Mouse (Mus musculus): ENCODE data around the gene Syt6. TPM values are rescaled to one million over a fixed set of nuclear protein-coding genes. Genes with fewer than 3 reads are reported as not detected.

Syt6 gene
- not detected for total RNA-seq (2022)

DNA sequence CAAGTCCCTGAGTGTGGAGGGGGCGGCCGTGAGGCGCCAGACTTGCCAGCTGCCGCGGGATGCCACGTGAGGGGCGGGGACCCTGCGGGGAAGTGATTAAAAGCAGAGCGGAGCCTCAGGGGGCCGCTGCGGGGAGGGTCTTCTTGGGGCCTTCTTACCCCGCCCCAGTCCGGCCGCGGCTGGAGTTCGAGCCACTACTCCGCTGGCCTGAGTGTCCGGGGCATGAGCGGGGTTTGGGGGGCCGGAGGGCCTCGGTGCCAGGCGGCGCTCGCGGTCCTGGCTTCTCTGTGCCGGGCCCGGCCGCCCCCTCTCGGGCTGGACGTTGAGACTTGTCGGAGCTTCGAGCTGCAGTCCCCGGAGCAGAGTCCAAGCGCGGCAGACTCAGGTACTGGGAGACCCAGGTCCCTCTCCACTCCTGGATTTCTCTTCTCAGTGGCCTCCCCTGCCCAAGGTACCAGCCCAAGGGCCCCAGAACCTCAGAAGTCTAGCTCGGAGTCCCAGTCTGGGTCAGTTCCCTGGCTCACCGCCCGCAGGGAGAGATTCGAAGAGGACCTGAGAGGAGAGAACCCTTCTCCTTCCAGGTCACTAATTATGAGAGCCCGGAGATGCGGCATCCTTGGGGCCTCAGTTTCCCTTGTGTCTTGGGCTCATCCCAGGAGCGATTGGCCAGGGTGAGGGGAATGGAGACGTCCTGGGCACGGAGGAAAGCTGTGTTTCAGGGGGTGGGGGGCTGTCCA is at the start of gene Syt6:
TSS of gene Syt6 (plus strand) at position 76 of the 737 bp plus-strand sequence.
- DNase-seq: no peak

DNA sequence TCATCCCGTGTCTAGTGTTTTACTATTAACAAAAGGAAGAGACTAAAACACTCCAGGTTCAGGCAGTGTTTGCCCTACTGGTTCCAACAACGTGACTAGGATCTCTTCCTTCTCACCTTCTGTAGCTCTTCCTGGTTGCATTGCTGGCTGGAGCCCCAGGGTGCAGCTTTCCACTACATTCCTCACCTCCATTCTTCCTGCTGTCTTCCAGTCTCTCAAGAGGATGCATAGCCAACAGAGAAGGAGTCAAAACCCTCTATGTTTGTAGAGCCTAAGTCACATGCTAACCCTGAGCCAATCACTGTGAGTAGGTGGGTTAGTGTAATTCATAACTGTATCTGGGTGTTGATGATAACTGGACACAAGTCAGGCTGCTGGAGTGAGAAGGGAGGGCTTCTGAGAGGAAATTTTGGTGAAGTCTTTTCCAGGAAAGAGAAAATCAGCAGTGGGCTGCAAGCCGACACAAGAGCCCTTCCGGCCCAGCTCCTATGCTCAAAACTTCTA is 48.8 kb upstream of the Syt6 start:
- DNase-seq: no peak

DNA sequence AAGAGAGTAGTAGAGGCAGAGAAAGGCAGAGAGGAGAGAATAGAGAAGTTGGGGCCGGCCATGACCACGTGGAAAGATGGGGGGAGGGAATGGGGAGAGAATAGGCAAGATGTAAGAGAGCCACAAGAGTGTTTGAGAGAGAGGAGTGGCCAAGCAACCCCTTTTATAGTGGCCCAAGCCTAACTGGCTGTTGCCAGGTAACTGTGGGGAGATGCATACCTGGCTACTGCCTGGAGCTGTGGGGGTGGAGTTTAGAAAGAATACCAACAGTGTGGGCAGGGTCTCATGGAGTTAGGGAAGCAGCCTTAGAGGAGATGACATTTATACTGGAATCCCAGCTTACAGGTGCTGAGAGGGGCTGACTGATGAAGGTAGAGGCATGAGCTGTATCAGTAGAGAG is 48.2 kb upstream of the Syt6 start:
- DNase-seq: no peak

DNA sequence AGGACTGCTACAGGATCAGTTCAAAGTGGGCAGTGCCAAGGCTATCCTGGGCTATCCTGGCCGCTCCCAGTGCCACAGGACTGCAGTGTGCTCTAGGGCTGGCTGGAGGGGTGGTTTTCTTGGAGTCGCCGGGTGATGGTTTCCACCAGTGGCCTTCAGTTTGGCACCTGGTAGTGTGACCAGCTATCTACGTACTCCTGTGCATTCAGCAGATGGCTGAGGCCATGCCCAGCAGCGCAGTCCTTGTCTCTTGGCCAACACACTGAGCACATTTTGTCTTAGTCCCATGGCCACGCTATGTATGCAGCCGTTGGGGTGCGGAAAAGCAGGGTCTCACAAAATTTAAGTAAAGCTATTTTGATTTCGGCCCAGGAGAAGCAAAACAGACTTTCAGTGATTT is 41.0 kb upstream of the Syt6 start:
- no peak for DNase-seq

DNA sequence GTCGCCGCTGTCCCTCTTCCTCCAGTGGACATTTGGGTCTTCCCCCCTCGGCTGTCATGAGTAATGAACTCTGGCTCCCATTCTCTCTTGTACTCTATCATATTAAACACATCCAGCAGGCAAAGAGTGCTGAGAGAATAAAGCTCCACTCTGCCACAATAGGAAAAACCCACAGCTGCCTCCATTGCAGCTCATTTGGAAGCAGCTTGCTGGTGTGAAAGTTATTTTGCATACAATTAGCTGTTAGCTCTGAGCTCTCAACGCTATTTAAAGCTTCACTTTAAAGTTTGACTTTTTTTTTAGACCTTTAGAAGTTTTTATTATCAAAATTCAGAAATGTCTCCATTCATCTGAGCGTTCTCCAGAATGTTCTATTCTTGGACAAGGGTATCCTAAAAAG is 39.8 kb upstream of the Syt6 start:
- DNase-seq: no peak

DNA sequence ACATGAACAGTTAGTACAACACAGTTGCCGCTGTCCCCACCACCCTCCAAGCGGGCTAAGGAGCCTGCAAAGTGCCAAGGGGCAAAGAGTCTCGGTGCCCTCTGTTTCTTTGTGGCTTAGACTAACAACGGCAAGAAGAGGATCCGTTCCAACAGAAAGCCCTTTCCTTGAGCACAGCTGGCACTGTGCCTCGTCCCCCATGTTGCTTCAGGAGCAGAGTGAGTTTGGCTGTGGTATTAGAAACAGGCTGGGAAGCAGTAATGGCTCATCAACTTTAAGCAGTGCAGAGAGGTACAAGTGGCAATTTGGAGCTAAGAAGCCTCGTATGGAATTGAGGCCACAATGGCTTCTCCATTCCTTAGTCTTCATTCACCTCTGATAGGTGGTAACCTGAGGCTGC is 35.9 kb upstream of the Syt6 start:
- no peak for DNase-seq

DNA sequence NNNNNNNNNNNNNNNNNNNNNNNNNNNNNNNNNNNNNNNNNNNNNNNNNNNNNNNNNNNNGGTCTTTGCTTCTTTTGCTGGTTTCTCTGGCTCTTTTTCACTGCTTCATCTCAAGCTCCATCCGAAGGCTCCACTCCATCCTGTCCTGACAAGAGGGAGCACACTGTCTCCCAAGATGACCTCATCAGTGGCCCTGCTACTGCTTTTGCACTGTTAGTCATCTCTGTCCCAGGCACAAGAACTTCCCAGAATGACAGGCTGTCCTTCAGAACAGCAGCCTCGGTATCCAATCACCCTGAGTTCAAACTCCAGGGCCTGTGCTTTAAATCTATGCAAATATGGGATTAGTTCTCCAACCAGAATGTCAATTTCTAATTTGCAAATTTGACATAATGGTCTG is 28.9 kb upstream of the Syt6 start:
- DNase-seq: peak; percentile 43

DNA sequence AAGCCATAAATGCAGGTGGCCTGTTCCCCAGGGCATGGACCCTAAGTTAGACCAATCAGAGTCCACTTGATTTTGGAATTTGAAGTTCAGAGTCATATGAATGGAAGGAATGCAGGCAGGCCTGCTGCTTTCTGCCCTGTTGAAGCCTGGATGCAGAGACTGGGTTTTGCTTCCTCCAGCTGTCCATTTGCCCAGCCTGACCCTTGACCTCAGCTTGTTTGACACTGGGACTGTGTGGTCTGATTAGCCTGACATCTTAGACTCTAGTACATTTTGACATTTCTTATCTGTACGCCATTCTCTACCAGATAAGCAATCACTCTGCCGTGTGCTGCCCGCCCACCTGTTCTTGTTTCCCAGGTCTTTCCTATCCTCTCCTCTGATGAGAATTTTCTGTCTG is 28.4 kb upstream of the Syt6 start:
- DNase-seq: no peak

DNA sequence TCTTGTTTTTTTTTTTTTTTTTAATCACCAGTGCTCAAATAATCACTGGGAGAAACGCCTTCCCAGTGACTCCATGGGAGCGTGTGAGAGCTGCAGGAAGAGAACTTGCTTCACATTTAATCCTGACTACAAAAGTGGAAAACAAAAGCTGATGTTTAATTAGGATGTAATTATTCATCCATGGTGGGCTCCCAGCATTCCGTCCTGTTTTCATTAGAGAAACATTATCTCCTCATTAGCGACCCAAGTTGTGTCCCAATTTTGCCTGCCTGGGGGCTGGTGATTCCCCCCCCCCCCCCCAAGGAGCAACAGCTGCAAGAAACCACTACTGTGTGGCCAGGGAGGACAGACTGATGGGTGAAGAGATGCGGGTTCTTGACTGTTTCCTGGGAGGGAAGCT is 24.8 kb upstream of the Syt6 start:
- no peak for DNase-seq

DNA sequence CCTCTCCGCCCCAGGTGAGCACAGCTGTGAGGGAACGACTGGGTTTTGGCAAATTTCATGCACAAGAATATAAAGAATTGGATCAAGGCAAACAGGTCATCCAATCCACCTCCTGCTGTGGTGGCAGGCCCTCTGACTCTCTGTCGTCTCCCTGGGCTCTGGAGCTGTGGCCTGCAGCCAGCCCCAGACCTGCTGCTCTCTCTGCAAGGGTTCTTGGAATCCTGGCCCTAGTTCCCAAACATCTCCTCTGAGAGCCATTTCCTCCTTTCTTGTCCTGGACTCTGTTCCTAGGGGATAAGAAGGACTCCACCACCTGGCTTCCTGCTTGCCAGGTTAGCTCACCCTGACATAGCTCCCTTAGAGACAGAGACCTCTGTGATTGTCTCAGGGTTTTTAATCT is 7.8 kb upstream of the Syt6 start:
- no peak for DNase-seq

DNA sequence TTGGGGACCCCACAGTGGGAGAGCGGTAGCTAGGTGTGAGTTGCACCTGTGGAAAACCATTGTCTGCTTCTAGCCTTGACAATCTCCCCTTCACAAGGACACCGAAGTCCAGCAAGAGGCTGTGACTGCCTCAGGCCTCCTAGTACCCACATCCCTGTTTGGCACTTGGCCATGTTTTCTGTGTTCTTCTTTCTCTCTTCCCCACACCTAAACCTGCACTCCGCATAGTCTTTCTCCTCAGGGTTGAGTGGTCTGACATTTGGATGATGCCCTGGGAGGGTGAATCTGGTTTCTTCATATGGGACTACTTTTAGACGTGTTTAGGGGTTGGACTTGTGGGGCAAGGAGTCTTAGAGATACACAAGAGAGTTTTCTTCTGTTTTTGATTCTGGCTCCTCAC is 2.5 kb upstream of the Syt6 start:
- DNase-seq: no peak

DNA sequence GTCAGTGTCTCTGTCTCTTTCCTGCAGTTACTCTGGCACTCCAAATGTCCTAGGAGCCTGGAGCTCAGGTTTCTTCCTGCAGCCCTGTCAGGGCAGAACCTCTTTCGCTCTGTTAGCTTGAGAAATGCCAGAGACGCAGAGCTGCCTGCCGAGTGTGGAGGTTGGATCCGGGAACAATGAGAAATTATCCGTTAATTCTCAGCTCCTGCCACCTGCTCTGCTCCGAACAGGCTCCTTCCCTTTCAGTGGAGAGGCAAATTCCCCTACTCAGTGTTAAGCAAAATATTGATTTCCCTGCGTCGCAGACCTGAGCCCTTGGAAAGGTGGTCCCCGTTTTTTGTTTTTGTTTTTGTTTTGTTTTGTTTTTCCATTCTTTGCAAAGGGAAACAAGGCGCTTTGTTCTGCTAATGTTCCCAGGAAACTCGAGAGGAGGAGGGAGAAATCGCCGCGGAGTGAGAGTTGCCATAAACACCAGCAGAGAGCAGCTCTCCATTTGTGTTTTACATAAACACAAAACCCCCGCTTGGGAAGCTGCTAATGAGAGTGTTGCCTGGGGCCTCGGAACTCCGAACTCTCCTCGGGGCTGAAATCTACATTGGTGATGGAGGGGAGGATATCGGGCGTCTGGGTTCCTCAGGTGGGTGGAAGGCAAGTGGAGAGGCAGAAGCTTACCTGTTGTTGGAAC is 1.8 kb upstream of the Syt6 start:
- DNase-seq: no peak

DNA sequence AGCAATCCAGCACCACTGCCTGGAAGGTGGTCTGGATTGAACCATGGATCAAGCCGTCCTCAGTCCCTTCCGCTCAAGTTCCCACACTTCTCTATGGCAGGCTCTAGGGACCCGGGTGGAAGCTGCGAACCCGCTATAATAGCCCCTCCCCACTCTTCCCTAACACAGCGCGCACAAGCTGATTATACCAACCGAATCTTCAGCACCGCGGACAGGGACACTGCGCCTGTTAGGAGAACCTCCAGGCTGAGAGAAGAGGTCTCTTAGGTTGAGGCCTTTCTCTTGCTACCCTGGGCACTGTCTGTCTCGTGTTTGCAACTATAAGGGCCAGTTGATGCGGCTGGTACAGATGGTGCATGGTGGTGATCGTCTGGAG is 1.3 kb upstream of the Syt6 start:
- peak; percentile 37 for DNase-seq

DNA sequence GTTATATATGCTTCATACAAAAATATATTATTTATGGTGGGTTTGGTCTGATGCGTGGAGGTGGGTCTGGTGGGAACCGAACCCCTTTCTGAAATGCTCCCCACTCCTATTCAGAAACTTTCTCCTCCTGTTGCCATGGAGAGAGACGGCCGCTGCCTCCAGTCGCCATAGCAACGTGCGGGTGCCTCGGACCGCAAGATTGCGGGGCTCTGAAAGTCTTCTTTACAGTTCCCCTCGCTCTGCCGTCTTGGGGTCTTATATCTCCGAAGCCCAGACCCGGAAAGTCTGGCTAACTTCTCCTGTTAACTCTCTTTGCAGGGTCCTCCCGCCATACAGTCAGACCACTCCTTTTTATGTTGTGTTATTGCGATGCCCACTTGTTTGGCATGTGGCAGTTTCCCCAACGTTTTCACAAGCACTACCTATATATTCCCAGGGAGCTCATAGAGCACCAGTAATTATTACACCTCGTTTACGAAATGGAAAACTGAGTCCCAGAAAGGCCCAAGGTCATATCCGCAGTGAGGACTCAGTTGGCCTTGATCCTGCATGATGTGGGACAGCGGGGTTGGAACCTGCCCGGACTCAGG is 370 bp upstream of the Syt6 start:
- DNase-seq: no peak

DNA sequence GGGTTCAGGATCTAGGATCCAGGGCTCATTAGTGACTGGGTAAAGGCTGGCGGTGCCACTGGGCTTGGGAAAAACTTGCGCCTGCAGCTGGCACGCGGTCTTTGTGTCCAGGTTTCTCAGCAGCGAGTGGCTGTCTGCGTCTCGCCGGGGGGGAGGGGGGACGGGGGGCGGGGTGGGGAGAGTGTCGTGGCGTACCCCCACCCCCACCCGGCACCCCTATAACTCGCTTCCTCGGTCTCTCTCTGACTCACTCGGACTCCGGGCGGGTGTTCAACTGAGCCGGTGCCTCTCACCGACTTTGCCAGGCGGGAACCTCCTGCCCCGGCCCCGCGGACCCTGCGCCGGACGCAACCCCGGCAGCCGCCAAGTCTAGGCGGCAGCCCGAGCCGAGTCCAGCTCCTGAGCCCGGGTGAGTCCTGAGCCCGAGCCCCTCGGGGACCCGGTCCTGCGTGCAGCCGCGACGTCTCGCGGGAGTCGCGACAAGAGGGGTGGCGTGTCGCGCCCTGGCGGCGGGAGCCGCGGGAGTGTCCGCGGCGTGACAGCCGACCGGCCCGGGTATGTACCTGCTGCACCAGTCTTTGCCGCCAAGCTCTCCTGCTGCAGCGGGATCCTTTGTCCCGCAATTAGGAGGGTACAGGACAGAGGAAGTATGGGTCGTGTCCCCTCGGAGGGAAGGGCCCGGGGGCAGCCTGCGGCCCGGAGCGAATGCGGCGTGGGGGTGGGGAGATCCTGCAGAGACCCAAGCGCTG is 1.0 kb downstream of the Syt6 start:
- no peak for DNase-seq

DNA sequence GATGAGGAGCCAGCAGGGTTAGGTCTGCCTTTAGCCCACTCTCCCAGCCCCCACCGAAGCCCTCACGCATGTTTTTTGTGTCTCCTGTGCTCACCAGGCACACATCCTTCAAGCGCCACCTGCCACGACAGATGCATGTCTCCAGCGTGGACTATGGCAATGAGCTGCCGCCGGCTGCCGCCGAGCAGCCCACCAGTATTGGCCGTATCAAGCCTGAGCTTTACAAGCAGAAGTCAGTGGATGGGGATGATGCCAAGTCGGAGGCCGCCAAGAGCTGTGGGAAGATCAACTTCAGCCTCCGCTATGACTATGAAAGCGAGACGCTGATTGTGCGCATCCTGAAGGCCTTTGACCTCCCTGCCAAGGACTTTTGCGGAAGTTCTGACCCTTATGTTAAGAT is 12.1 kb downstream of the Syt6 start:
- DNase-seq: no peak

DNA sequence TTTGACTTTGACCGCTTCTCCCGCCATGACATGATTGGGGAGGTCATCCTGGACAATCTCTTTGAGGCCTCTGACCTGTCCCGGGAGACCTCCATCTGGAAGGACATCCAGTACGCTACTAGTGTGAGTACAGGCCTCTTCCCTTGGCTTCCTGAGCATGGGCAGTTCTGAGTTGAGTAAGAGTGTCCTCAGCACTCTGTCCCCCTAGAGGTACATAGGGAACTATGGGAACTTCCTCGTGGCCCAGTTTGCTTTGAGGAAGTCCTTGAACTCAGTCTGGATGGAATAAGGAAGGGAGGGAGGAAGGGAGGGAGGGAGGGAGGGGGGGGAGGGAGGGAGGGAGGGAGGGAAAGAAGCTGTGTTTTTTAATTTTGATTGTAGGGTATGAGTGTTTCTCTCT is 12.6 kb downstream of the Syt6 start:
- DNase-seq: no peak

DNA sequence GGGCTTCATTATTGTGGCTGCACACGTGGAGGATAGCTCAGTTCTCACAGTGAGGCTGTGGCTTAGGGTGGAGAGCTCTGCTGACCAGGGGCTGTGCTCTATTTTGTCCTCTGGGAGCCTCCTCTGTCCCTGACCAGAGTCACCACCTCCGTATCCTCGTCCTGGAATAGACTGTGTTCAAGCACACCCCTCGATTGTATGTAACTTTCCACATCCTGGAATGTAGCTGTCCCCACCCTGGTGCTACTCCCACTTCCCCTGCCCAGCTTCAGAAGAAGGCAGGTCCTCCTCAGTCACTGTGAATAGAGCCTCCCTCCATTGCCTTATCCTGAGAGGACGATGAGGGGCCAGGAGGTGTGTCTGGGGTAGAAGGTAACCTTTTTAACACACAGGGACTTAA is 14.6 kb downstream of the Syt6 start:
- no peak for DNase-seq

DNA sequence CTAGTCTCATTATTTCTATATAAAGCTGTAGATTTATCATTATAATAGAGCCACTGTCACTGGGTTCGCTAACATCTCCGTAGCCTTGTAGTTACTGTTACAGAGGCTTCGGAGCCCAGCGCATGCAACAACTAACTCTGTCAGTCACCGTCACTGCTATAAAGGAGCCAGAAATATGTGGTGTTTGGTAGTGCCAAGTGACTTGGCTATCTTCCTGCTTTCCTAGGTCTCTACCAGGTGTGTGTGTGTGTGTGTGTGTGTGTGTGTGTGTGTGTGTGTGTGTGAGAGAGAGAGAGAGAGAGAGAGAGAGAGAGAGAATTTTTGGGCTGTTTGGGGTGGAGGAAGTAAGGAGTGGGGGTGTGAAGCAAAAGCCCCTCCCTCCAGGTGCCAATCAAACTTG is 17.6 kb downstream of the Syt6 start:
- no peak for DNase-seq

DNA sequence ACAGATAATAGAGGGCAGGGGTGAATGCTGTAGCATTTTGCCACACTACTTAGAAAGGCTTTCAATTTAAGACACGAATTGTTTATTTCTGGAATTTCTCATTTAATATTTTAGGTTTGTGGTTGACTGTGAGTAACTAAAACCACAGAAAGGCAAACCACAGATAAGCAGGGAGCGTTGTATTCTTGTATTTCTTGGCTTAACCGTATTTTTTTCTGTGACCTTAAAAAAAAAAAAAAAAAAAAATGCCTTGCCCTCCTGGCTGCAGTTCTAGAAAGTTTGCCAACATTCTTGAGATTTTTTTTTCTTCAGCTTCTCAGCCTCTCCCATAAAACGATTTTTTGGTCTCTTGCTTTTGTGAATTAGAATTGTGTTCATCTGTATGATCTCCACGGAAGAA is 18.6 kb downstream of the Syt6 start:
- no peak for DNase-seq

DNA sequence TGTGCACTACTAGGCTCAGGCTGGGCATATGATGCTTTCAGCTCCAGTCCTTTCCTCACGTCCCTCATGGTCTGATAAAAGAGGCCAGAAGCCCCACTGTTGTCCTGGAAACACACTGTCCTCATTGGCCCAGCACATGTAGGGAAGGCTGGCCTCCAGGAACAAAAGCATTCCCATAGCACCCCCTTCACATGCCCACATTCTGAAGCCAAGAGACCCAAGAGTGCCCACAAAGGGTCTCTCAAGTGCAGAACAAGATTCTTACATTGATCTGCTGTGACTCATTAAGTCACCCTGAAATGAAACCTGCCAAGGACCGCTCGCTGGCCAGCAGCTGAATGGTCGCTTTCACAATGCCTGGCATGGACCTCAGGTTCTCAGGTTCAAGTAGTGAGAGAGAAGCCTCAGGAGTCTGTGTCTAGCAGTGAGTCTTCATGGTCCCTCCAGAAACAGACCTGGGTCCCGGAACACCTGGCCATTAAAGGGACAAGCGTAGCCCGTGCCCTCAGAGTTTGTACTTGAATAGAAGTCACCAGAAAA is 20.3 kb downstream of the Syt6 start:
- peak; percentile 15 for DNase-seq

DNA sequence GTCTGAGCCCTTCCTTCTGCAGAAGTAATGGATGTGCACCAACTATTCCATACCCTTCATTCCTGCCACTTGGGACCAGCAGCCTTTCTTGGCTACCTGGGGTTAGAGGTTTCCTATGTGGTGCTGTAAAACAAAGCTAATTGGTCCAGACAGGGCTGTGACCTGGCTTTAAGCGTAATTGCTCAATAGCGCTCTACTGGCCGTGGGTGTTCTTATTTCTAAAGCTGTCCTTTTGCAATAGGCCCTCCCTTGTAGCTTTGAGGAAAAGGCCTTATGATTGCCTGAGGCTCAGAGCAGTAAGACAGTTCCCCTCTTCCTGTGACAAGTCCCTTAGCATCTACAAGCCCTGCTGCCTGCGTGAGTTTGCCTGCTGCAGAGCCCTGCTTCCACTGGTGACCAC is 22.6 kb downstream of the Syt6 start:
- no peak for DNase-seq

DNA sequence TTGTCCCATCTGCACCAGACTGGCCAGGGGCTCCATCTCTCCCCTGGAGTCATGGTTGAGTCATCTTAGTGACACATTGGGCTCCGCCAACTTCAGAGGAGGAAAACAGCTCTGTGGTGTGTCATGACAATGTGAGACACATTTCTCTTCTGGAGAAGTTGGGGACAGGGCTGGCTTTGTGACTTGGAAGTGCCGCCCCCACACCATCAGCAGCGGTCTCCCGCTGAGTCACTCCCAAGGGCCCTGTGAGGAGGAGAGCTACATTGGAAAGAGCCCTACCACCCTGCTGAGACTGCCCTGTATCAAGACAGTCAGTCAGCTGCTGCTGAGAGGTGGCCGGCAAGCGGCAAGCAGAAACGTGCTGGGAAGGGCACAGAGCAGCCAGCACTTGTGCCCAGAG is 26.0 kb downstream of the Syt6 start:
- no peak for DNase-seq

All from adrenal gland, adult 8-10 months (tissue).